Comparison of ENCODE assay signal across 7 mouse cellular contexts in the genomic region with DNA sequence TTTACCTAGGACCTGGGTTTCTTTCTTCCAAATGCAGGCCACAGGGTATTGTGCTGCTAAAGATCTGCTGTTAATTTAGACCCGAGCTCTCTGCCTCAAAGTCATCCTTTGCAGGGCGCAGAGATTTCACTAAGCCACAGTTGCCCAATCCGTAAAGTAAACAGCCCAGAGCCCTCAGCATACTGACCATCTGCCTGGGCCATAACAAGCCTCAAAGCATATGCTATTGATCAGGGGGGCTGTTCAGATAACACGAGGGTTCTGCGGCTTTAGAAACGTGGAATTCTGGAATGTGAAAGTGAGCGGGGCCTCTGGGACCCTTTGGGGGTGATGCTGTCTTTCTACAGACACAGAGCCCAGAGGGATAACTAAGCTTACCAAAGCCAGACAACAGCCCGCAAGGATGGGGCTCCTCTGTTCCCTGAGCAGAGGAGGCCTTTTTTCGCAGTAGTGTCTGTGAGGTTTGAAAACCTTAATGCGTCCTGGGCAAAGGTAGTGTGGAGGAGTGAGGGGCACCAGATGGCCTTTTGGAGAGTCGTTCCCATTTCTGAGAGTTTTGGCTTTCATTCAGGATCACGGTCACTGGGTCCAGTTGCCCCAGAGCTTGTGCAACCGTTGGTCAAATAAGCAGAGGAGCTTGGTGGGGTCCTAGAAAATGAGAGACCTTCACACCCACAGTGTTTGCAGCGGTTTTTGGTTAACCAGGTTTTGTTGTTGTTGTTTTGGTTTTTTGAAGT.
A peak's percentile ranks its signal among the peaks of the same experiment; 100 is the strongest.
DNase-seq lines count a peak whose midpoint lies in the region; ATAC-seq and TF ChIP-seq lines count a peak whose summit lies in the region.

No protein-coding gene starts in this region.

- H3K9ac ChIP-seq in liver, embryonic 11.5 days (ENCODE audit: low read depth, low read length), result peak overlapping the region; percentile 53
- H3K9ac ChIP-seq in stomach, embryonic 14.5 days (replicated peaks; ENCODE audit: low read depth, low read length), result peak overlapping the region; percentile 55; the same call in 1 of the 2 replicates

- peaks cover under 1% of the 10 kb centered on the region; the same call in 1 of the 2 replicates for H3K9me3 ChIP-seq in forebrain, embryonic 10.5 days
- H3K9me3 ChIP-seq in liver, embryonic 11.5 days (ENCODE audit: control insufficient read depth, low read length), result no peaks in the 10 kb centered on the region
- H3K9me3 ChIP-seq in stomach, embryonic 14.5 days (ENCODE audit: control insufficient read depth, low read depth, low read length), result no peaks in the 10 kb centered on the region

- peak overlapping the region; percentile 91 for H3K27ac ChIP-seq in forebrain, embryonic 10.5 days
- H3K27ac ChIP-seq in liver, embryonic 11.5 days (ENCODE audit: low read depth, low read length), result peak overlapping the region; percentile 80
- H3K27ac ChIP-seq in stomach, embryonic 14.5 days (ENCODE audit: low read length), result peak overlapping the region; percentile 74; the same call in 1 of the 2 replicates

- WGBS in forebrain, embryonic 10.5 days, result 8% methylated on average over 14 of the region's 14 CpGs
- WGBS in liver, embryonic 11.5 days, result 24% methylated on average over 14 of the region's 14 CpGs
- WGBS in stomach, embryonic 14.5 days, result 18% methylated on average over 14 of the region's 14 CpGs

- H3K27me3 ChIP-seq in C2C12 (ENCODE audit: control insufficient read depth, insufficient read depth, insufficient read length), result no peaks in the 10 kb centered on the region
- 0 out of 2 replicates have a peak, but pooled peaks cover 5% of the 10 kb centered on the region for H3K27me3 ChIP-seq in forebrain, embryonic 10.5 days (ENCODE audit: poor library complexity, severe bottlenecking)
- no peaks in the 10 kb centered on the region for H3K27me3 ChIP-seq in liver, embryonic 11.5 days (replicated peaks; ENCODE audit: control insufficient read depth, insufficient read depth, low read length)
- no peaks in the 10 kb centered on the region for H3K27me3 ChIP-seq in stomach, embryonic 14.5 days (ENCODE audit: control insufficient read depth, insufficient read depth, low read length)

- TF ChIP-seq CTCF in C2C12 (IDR thresholded peaks at IDR 0.05; ENCODE audit: control insufficient read depth, insufficient read depth, insufficient read length), result no peak

- H3K79me3 ChIP-seq in C2C12 (ENCODE audit: low read depth), result peaks cover 58% of the 10 kb centered on the region

- ATAC-seq in liver, embryonic 11.5 days (replicated peaks; ENCODE audit: low FRiP score), result peak; percentile 56; the same call in 1 of the 2 replicates
- no peak for ATAC-seq in stomach, embryonic 14.5 days (ENCODE audit: insufficient number of reproducible peaks, insufficient read depth, low FRiP score, low read depth)
- no peak for ATAC-seq in frontal cortex, adult (ENCODE audit: low TSS enrichment)

- peak; percentile 80 for DNase-seq in NIH3T3 (ENCODE audit: low read depth)
- peak; percentile 53 for DNase-seq in forebrain, embryonic 10.5 days (ENCODE audit: extremely low spot score, low spot score)
- no peak for DNase-seq in liver, embryonic 11.5 days (ENCODE audit: low spot score)
- no peak for DNase-seq in thymus, postnatal 10 days (ENCODE audit: low spot score in 2 of 2)

- H3K4me3 ChIP-seq in C2C12 (ENCODE audit: insufficient read depth, poor library complexity, severe bottlenecking), result peak overlapping the region; percentile 65
- peak overlapping the region; percentile 64 for H3K4me3 ChIP-seq in forebrain, embryonic 10.5 days
- H3K4me3 ChIP-seq in liver, embryonic 11.5 days (ENCODE audit: low read depth, low read length), result peak overlapping the region; percentile 46
- peak overlapping the region; percentile 45 for H3K4me3 ChIP-seq in stomach, embryonic 14.5 days (ENCODE audit: low read depth, low read length)

- H3K4me1 ChIP-seq in forebrain, embryonic 10.5 days, result peaks cover 68% of the 10 kb centered on the region
- H3K4me1 ChIP-seq in liver, embryonic 11.5 days (replicated peaks; ENCODE audit: control insufficient read depth, insufficient read depth, low read length), result peaks cover 11% of the 10 kb centered on the region; the same call in 1 of the 2 replicates
- H3K4me1 ChIP-seq in stomach, embryonic 14.5 days (ENCODE audit: control insufficient read depth, insufficient read depth, low read length), result peaks cover 37% of the 10 kb centered on the region

- H3K79me2 ChIP-seq in C2C12 (ENCODE audit: control insufficient read depth, insufficient read depth), result peaks cover 71% of the 10 kb centered on the region

- peaks cover 20% of the 10 kb centered on the region for H3K36me3 ChIP-seq in C2C12 (ENCODE audit: control insufficient read depth, insufficient read depth)
- H3K36me3 ChIP-seq in forebrain, embryonic 10.5 days (replicated peaks), result no peaks in the 10 kb centered on the region
- H3K36me3 ChIP-seq in liver, embryonic 11.5 days (ENCODE audit: control insufficient read depth, insufficient read depth, low read length), result no peaks in the 10 kb centered on the region
- no peaks in the 10 kb centered on the region for H3K36me3 ChIP-seq in stomach, embryonic 14.5 days (ENCODE audit: control insufficient read depth, insufficient read depth, low read length)

- peak overlapping the region; percentile 60 for H3ac ChIP-seq in C2C12 (ENCODE audit: control insufficient read depth, insufficient read length, low read depth)

- H3K4me2 ChIP-seq in liver, embryonic 11.5 days, result peak overlapping the region; percentile 58
- peak overlapping the region; percentile 52 for H3K4me2 ChIP-seq in stomach, embryonic 14.5 days (replicated peaks; ENCODE audit: low read depth, low read length)

TF ChIP-seq in C2C12, 6 proteins besides CTCF, POLR2A, EP300 and RAD21:
- TF ChIP-seq FOSL1 (IDR thresholded peaks at IDR 0.05; ENCODE audit: insufficient read depth, low read length, poor library complexity, severe bottlenecking), result no peak
- peak; percentile 37 for TF ChIP-seq CEBPB (IDR thresholded peaks at IDR 0.05; ENCODE audit: low read depth)

Comparison
In these comparisons a context has a peak if more than half of its experiments do, and no peak if none do; other contexts are left out.
1. DNase-seq: peak in NIH3T3 (single experiment) and forebrain, embryonic 10.5 days (single experiment); none in liver, embryonic 11.5 days (single experiment) and thymus, postnatal 10 days (0 of 2).
2. Peak in every context shown above with its lines, with median percentiles within 50 percentile points of each other: H3K4me3 ChIP-seq and H3K27ac ChIP-seq.